Mouse (Mus musculus) heart, postnatal 0 days (tissue): ENCODE measurements at regions not wholly inside any gene's neighbourhood (a gene's known extent, or its start where the extent isn't known, plus 50 kb on each side); places are given as distances from the start of the nearest gene placed in this dataset.
A peak's percentile ranks its signal among the peaks of the same experiment; 100 is the strongest.

ENCODE experiments used
- ATAC-seq: fragments of 200-750 bp; cut with Nextera tagmentation; 2 replicates; pipeline ENCODE4 v1.8.0; 2017; ENCODE audit warnings: low read depth, moderate number of reproducible peaks, moderate library complexity; ENCODE audit not compliant: insufficient read depth
- DNase-seq: peaks from one replicate; pipeline ENCODE4 v3.0.0-alpha.2; 2016; ENCODE audit warnings: low spot score
- H3K27ac ChIP-seq: fragments of 300-500 bp; sonication (generic); 2 replicates; pipeline ENCODE4 v1.5.1; 2014; ENCODE audit warnings: low read depth, mild to moderate bottlenecking
- H3K27me3 ChIP-seq: fragments of 300-500 bp; sonication (generic); 2 replicates; pipeline ENCODE4 v1.6.1; 2014; ENCODE audit warnings: low read length, mixed read lengths; ENCODE audit not compliant: control insufficient read depth, insufficient read depth
- H3K36me3 ChIP-seq: fragments of 300-500 bp; sonication (generic); replicated peaks from 2 replicates; pipeline ENCODE4 v1.6.1; 2014; ENCODE audit warnings: low read length, mixed read lengths; ENCODE audit not compliant: control insufficient read depth, insufficient read depth
- H3K4me1 ChIP-seq: fragments of 300-500 bp; sonication (generic); 2 replicates; pipeline ENCODE4 v1.6.1; 2014; ENCODE audit warnings: antibody characterized with exemption; ENCODE audit not compliant: control insufficient read depth, insufficient read depth
- H3K4me2 ChIP-seq: fragments of 300-500 bp; sonication (generic); 2 replicates; pipeline ENCODE4 v1.6.1; 2014; ENCODE audit warnings: low read depth, mild to moderate bottlenecking, low read length, moderate library complexity
- H3K4me3 ChIP-seq: fragments of 300-500 bp; sonication (generic); 2 replicates; pipeline ENCODE4 v1.5.1; 2014; ENCODE audit warnings: low read depth, low read length
- H3K9ac ChIP-seq: fragments of 300-500 bp; sonication (generic); replicated peaks from 2 replicates; pipeline ENCODE4 v1.6.1; 2014; ENCODE audit warnings: low read depth, low read length, mixed read lengths
- H3K9me3 ChIP-seq: fragments of 300-500 bp; sonication (generic); replicated peaks from 2 replicates; pipeline ENCODE4 v1.6.1; 2016; ENCODE audit warnings: low read length; ENCODE audit not compliant: control insufficient read depth
- CTCF ChIP-seq: IDR thresholded peaks from 2 replicates; pipeline ENCODE4 v1.5.1; 2016; ENCODE audit warnings: antibody characterized with exemption, control low read depth, low read depth
- EP300 ChIP-seq: IDR thresholded peaks from 2 replicates; pipeline ENCODE4 v1.6.1; 2016; ENCODE audit warnings: antibody characterized with exemption, low read depth
- WGBS: fragments of 180-500 bp; shearing (Covaris S2); extraction: QIAGEN DNeasy Blood & Tissue Kit; methylation state at CpG from one replicate; pipeline ENCODE4 v1.1.7; 2014; 5-methylcytosine and 5-hydroxymethylcytosine counted together

DNA sequence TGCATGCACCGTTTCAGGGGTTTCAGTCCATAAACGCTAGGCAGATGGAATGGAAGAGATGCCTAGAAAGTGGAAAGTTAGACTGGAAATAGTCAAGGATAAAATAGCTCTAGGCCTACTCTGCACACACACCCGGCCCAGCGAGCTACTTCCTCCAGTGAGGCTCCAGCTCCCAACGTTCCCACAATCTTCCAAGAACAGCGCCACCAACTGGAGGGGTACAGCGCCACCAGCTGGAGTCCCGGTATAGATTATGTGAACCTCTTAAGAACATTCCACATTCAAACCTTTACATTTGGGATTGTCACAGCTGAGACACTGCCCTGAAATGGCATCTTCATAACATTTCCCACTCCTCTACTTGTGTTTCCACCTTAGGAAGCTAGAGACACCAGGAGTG, 86.3 kb upstream of the Castor2 start:
- DNase-seq (no peak), ATAC-seq (no peak)
- no peak overlapping the region for H3K4me2 ChIP-seq
- no peaks in the 10 kb centered on the region for H3K9me3 ChIP-seq
- H3K27ac ChIP-seq, result no peak overlapping the region
- H3K36me3 ChIP-seq, result no peaks in the 10 kb centered on the region
- WGBS, result 82% methylated on average over 8 of the region's 8 CpGs
- TF ChIP-seq EP300 (no peak), CTCF (no peak)
- no peak overlapping the region for H3K4me3 ChIP-seq
- H3K9ac ChIP-seq, result no peak overlapping the region
- H3K27me3 ChIP-seq, result no peaks in the 10 kb centered on the region
- H3K4me1 ChIP-seq, result no peaks in the 10 kb centered on the region

GRCm38 (mm10) chr5:134009843-134010242, 89.7 kb upstream of the Castor2 start:
- H3K27ac ChIP-seq, result no peak overlapping the region
- TF ChIP-seq EP300 (no peak), CTCF (no peak)
- no peaks in the 10 kb centered on the region for H3K36me3 ChIP-seq
- ATAC-seq (no peak), DNase-seq (no peak)
- no peaks in the 10 kb centered on the region for H3K9me3 ChIP-seq
- no peaks in the 10 kb centered on the region for H3K27me3 ChIP-seq
- H3K4me1 ChIP-seq, result no peaks in the 10 kb centered on the region
- H3K4me2 ChIP-seq, result no peak overlapping the region
- no peak overlapping the region for H3K9ac ChIP-seq
- 90% methylated on average over 14 of the region's 14 CpGs for WGBS
- H3K4me3 ChIP-seq, result no peak overlapping the region

DNA sequence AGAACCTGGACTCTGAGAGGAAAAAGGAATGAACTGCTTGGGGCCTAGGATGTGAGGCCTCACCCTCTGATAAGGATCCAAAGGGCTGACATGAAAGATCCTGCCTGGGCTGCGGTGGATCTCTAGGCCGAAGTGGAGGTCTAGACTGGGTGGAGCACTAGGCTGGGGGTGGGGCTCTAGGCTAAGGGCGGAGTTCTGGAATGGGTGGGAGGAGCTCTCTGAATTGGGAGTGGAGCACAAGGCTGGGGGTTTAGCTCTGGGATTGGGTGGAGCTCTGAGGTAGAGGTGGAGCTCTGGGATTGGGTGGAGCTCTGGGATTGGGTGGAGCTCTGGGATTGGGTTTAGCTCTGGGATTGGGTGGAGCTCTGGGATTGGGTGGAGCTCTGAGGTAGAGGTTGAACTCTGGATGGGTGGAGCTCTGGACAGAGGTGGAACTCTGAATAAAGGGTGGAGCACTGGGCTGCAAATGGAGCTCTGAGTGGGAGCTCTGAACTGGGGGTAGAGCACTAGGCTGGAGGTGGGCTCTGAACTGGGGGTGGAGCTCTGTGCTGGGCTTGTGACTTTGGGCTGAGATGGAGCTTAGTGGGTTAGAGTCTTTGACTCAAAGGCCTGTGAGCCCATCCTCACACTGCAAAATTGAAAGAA, 92.3 kb upstream of the Castor2 start:
- no peak for DNase-seq
- WGBS, result 27% methylated on average over 3 of the region's 3 CpGs

GRCm38 (mm10) chr5:134006470-134007126, 92.9 kb upstream of the Castor2 start:
- Histone ChIP-seq H3K27ac (no peak overlapping the region), H3K4me2 (peak overlapping the region; percentile 50), H3K9ac (no peak overlapping the region), H3K36me3 (no peaks in the 10 kb centered on the region), H3K9me3 (no peaks in the 10 kb centered on the region), H3K4me1 (no peaks in the 10 kb centered on the region), H3K4me3 (peak overlapping the region; percentile 8; the same call in 1 of the 2 replicates), H3K27me3 (no peaks in the 10 kb centered on the region)
- ATAC-seq (peak; percentile 78), DNase-seq (peak; percentile 83)
- peak; percentile 94 for TF ChIP-seq CTCF
- no peak for TF ChIP-seq EP300
- WGBS, result 12% methylated on average over 14 of the region's 14 CpGs

More for the DNA sequence above, 92.3 kb upstream of the Castor2 start:
- H3K9me3 ChIP-seq, result no peaks in the 10 kb centered on the region
- no peaks in the 10 kb centered on the region for H3K27me3 ChIP-seq
- H3K4me1 ChIP-seq, result no peaks in the 10 kb centered on the region
- no peak overlapping the region for H3K27ac ChIP-seq
- no peak overlapping the region for H3K9ac ChIP-seq
- no peak overlapping the region for H3K4me3 ChIP-seq
- H3K36me3 ChIP-seq, result no peaks in the 10 kb centered on the region
- TF ChIP-seq EP300, result no peak
- no peak for TF ChIP-seq CTCF
- H3K4me2 ChIP-seq, result no peak overlapping the region
- ATAC-seq, result peak; percentile 61; the same call in 1 of the 2 replicates

- DNase-seq, result no peak
- Histone ChIP-seq H3K36me3 (no peaks in the 10 kb centered on the region), H3K4me3 (no peak overlapping the region), H3K27me3 (no peaks in the 10 kb centered on the region), H3K4me2 (no peak overlapping the region), H3K9me3 (no peaks in the 10 kb centered on the region), H3K27ac (no peak overlapping the region), H3K9ac (no peak overlapping the region), H3K4me1 (no peaks in the 10 kb centered on the region)
- ATAC-seq, result no peak
- WGBS, result 70% methylated on average over 3 of the region's 3 CpGs
- TF ChIP-seq EP300, result no peak
- TF ChIP-seq CTCF, result no peak
These were observed 93.5 kb upstream of the Castor2 start for GRCm38 (mm10) chr5:134006001-134006400.
